Comparison of ENCODE assay signal across 24 mouse cellular contexts in genomic region chr6:52182030-52182429, GRCm38 (mm10). TPM values are rescaled to one million over a fixed set of nuclear protein-coding genes. Genes with fewer than 3 reads are reported as not detected.
DNase-seq lines count a peak whose midpoint lies in the region; ATAC-seq and TF ChIP-seq lines count a peak whose summit lies in the region.
"Had no signal": no experiment of that assay in that cellular context is flagged by ENCODE, and none has a peak within 500 bp of the region (broad histone marks: within the 10 kb centered on the region; RNA-seq: fewer than 3 reads in every experiment).

No protein-coding gene starts in this region.

- intact Hi-C loops in left cerebral cortex, postnatal 36 days (cut with DNase I) = no loop called here

- no peak overlapping the region for H3K27ac ChIP-seq in forebrain, embryonic 11.5 days (ENCODE audit: low read depth, low read length)
- no peak overlapping the region for H3K27ac ChIP-seq in forebrain, embryonic 16.5 days (ENCODE audit: low read length)
- 0 out of 2 replicates have a peak overlapping the region, but pooled peaks have one; percentile 98 for H3K27ac ChIP-seq in lung, embryonic 15.5 days
- no peak overlapping the region for H3K27ac ChIP-seq in hindbrain, postnatal 0 days
- H3K27ac ChIP-seq: embryonic facial prominence, embryonic 12.5 days; gastrocnemius, adult 2 months; left cerebral cortex, adult 2 months; limb, embryonic 10.5 days had no signal

- no peak for ATAC-seq in forebrain, embryonic 11.5 days (replicated peaks; ENCODE audit: low FRiP score)
- ATAC-seq in forebrain, embryonic 16.5 days = no peak
- ATAC-seq in lung, embryonic 15.5 days (ENCODE audit: borderline replicate concordance, extremely low read depth, low FRiP score, low TSS enrichment) = no peak
- ATAC-seq in hindbrain, postnatal 0 days = no peak
- ATAC-seq: CD4-positive, CD25-positive, alpha-beta regulatory T cell, adult 4 months; liver, postnatal 0 days; midbrain, embryonic 16.5 days; Patski had no signal

- 10% methylated on average over 2 of the region's 2 CpGs for WGBS in forebrain, embryonic 11.5 days
- WGBS in forebrain, embryonic 16.5 days = 10% methylated on average over 2 of the region's 2 CpGs
- 29% methylated on average over 2 of the region's 2 CpGs for WGBS in lung, embryonic 15.5 days
- WGBS in hindbrain, postnatal 0 days = 25% methylated on average over 2 of the region's 2 CpGs

- DNase-seq in forebrain, embryonic 11.5 days (ENCODE audit: low spot score) = peak; percentile 48
- DNase-seq in lung, postnatal 25 days (ENCODE audit: low spot score) = no peak
- DNase-seq in hindbrain, postnatal 0 days (ENCODE audit: low spot score) = no peak
- peak; percentile 28 to 47 for DNase-seq in kidney, postnatal 4 days
- no peak for DNase-seq in frontal cortex, postnatal 10 days (ENCODE audit: low spot score in 2 of 2)
- DNase-seq in left cerebral cortex, postnatal 36 days (ENCODE audit: low spot score in 2 of 2) = no peak
- DNase-seq: adrenal gland, postnatal 10 days; cerebellum, postnatal 10 days; gastrocnemius, adult 2 months; layer of hippocampus, adult 9-11 months; liver, postnatal 0 days; thymus, adult 18-20 months had no signal

- no peaks in the 10 kb centered on the region for H3K4me1 ChIP-seq in forebrain, embryonic 11.5 days (replicated peaks; ENCODE audit: control insufficient read depth, insufficient read depth, low read length)
- no peaks in the 10 kb centered on the region for H3K4me1 ChIP-seq in forebrain, embryonic 16.5 days (replicated peaks; ENCODE audit: control insufficient read depth, insufficient read depth, low read length)
- peaks cover 65% of the 10 kb centered on the region for H3K4me1 ChIP-seq in lung, embryonic 15.5 days
- H3K4me1 ChIP-seq in hindbrain, postnatal 0 days (ENCODE audit: insufficient read depth, low read length) = 0 out of 2 replicates have a peak, but pooled peaks cover 4% of the 10 kb centered on the region
- H3K4me1 ChIP-seq: embryonic facial prominence, embryonic 12.5 days; heart, embryonic 12.5 days had no signal

- H3K36me3 ChIP-seq in forebrain, embryonic 11.5 days (ENCODE audit: control insufficient read depth, insufficient read depth, low read length) = no peaks in the 10 kb centered on the region
- no peaks in the 10 kb centered on the region for H3K36me3 ChIP-seq in forebrain, embryonic 16.5 days (ENCODE audit: control insufficient read depth, insufficient read depth)
- H3K36me3 ChIP-seq in lung, embryonic 15.5 days = no peaks in the 10 kb centered on the region
- no peaks in the 10 kb centered on the region for H3K36me3 ChIP-seq in hindbrain, postnatal 0 days (ENCODE audit: insufficient read depth, low read length)
- H3K36me3 ChIP-seq: embryonic facial prominence, embryonic 12.5 days; heart, embryonic 12.5 days had no signal

- peaks cover 100% of the 10 kb centered on the region for H3K27me3 ChIP-seq in forebrain, embryonic 11.5 days (ENCODE audit: control insufficient read depth, insufficient read depth, low read length)
- peaks cover 94% of the 10 kb centered on the region for H3K27me3 ChIP-seq in forebrain, embryonic 16.5 days (replicated peaks; ENCODE audit: control insufficient read depth, insufficient read depth, low read length)
- H3K27me3 ChIP-seq in lung, embryonic 15.5 days = peaks cover 89% of the 10 kb centered on the region
- H3K27me3 ChIP-seq in hindbrain, postnatal 0 days (ENCODE audit: insufficient read depth, low read length) = peaks cover 82% of the 10 kb centered on the region
- H3K27me3 ChIP-seq: Patski had no signal

- H3K9me3 ChIP-seq in forebrain, embryonic 11.5 days (ENCODE audit: control insufficient read depth, low read length) = no peaks in the 10 kb centered on the region
- H3K9me3 ChIP-seq in forebrain, embryonic 16.5 days (ENCODE audit: control insufficient read depth, low read length) = no peaks in the 10 kb centered on the region; the same call in 1 of the 2 replicates
- H3K9me3 ChIP-seq in lung, embryonic 15.5 days = no peaks in the 10 kb centered on the region
- no peaks in the 10 kb centered on the region for H3K9me3 ChIP-seq in hindbrain, postnatal 0 days (ENCODE audit: low read length)
- H3K9me3 ChIP-seq: embryonic facial prominence, embryonic 12.5 days; heart, embryonic 12.5 days; limb, embryonic 10.5 days had no signal

- no peak for TF ChIP-seq CTCF in hindbrain, postnatal 0 days (IDR thresholded peaks at IDR 0.05; ENCODE audit: low read depth)

- no peak overlapping the region for H3K4me2 ChIP-seq in forebrain, embryonic 11.5 days (ENCODE audit: low read depth, low read length, severe bottlenecking)
- H3K4me2 ChIP-seq in forebrain, embryonic 16.5 days (ENCODE audit: low read length) = no peak overlapping the region
- H3K4me2 ChIP-seq in lung, embryonic 15.5 days = no peak overlapping the region
- H3K4me2 ChIP-seq in hindbrain, postnatal 0 days (ENCODE audit: low read depth, low read length) = peak overlapping the region; percentile 5; the same call in 1 of the 2 replicates
- H3K4me2 ChIP-seq: embryonic facial prominence, embryonic 12.5 days; heart, embryonic 12.5 days had no signal

- H3K4me3 ChIP-seq in forebrain, embryonic 11.5 days (ENCODE audit: low read depth, low read length) = no peak overlapping the region
- H3K4me3 ChIP-seq in forebrain, embryonic 16.5 days (replicated peaks; ENCODE audit: low read length) = no peak overlapping the region
- H3K4me3 ChIP-seq in lung, embryonic 15.5 days = no peak overlapping the region
- H3K4me3 ChIP-seq in hindbrain, postnatal 0 days (ENCODE audit: low read length) = no peak overlapping the region
- H3K4me3 ChIP-seq: embryonic facial prominence, embryonic 12.5 days; gastrocnemius, adult 2 months; heart, embryonic 12.5 days; left cerebral cortex, adult 2 months; limb, embryonic 10.5 days had no signal

- no peak overlapping the region for H3K9ac ChIP-seq in forebrain, embryonic 11.5 days (ENCODE audit: low read length)
- no peak overlapping the region for H3K9ac ChIP-seq in forebrain, embryonic 16.5 days (replicated peaks; ENCODE audit: low read depth, low read length)
- peak overlapping the region; percentile 63; the same call in 1 of the 2 replicates for H3K9ac ChIP-seq in lung, embryonic 15.5 days
- H3K9ac ChIP-seq in hindbrain, postnatal 0 days (replicated peaks; ENCODE audit: low read length) = no peak overlapping the region
- H3K9ac ChIP-seq: embryonic facial prominence, embryonic 12.5 days; heart, embryonic 12.5 days; liver, postnatal 0 days had no signal

RNA-seq across cellular contexts. Expression of gene 5730596B20Rik, which starts 4.7 kb away (rescaled TPM):
- polyA plus RNA-seq in forebrain, embryonic 11.5 days (2014; fragmentation: Nextera tagmentation; extraction: Ambion mirVana) = not detected in 2 replicates
- not detected in 2 replicates for polyA plus RNA-seq in forebrain, embryonic 16.5 days (2015; fragmentation: Nextera tagmentation; extraction: Ambion mirVana)
- polyA plus RNA-seq in lung, embryonic 15.5 days (2015; fragmentation: Nextera tagmentation; extraction: Ambion mirVana) = 2.1 and 2.3 TPM in 2 replicates
- 1.1 and 1.2 TPM in 2 replicates for total RNA-seq in hindbrain, postnatal 0 days (2014; rRNA removed)
- 1.3 and 1.5 TPM in 2 replicates for polyA plus RNA-seq in hindbrain, postnatal 0 days (2015; fragmentation: Nextera tagmentation; extraction: Ambion mirVana)
- not detected for total RNA-seq in left cerebral cortex, postnatal 36 days (2021)
- total RNA-seq: heart, postnatal 25 days; left cerebral cortex, adult 2 months had no signal
- polyA plus RNA-seq: CD4-positive, CD25-positive, alpha-beta regulatory T cell, adult 4 months; liver, postnatal 0 days; midbrain, embryonic 16.5 days; small intestine, adult 2 months had no signal

RNA-seq across cellular contexts. Expression of gene Hoxa4, which starts 9.5 kb away (rescaled TPM):
- not detected in 2 replicates for polyA plus RNA-seq in forebrain, embryonic 11.5 days (2014; fragmentation: Nextera tagmentation; extraction: Ambion mirVana)
- not detected in 2 replicates for polyA plus RNA-seq in forebrain, embryonic 16.5 days (2015; fragmentation: Nextera tagmentation; extraction: Ambion mirVana)
- polyA plus RNA-seq in lung, embryonic 15.5 days (2015; fragmentation: Nextera tagmentation; extraction: Ambion mirVana) = 4.1 and 4.2 TPM in 2 replicates
- total RNA-seq in hindbrain, postnatal 0 days (2014; rRNA removed) = 4.8 and 7.3 TPM in 2 replicates
- polyA plus RNA-seq in hindbrain, postnatal 0 days (2015; fragmentation: Nextera tagmentation; extraction: Ambion mirVana) = 10.5 and 12.0 TPM in 2 replicates
- not detected for total RNA-seq in left cerebral cortex, postnatal 36 days (2021)
- total RNA-seq: left cerebral cortex, adult 2 months had no signal
- polyA plus RNA-seq: CD4-positive, CD25-positive, alpha-beta regulatory T cell, adult 4 months; embryonic facial prominence, embryonic 12.5 days; midbrain, embryonic 16.5 days had no signal

RNA-seq across cellular contexts. Expression of gene Hoxa2, which starts 17.4 kb away (rescaled TPM):
- not detected in 2 replicates for polyA plus RNA-seq in forebrain, embryonic 11.5 days (2014; fragmentation: Nextera tagmentation; extraction: Ambion mirVana)
- polyA plus RNA-seq in forebrain, embryonic 16.5 days (2015; fragmentation: Nextera tagmentation; extraction: Ambion mirVana) = not detected in 2 replicates
- 11.4 and 13.0 TPM in 2 replicates for polyA plus RNA-seq in lung, embryonic 15.5 days (2015; fragmentation: Nextera tagmentation; extraction: Ambion mirVana)
- total RNA-seq in hindbrain, postnatal 0 days (2014; rRNA removed) = 20.3 and 24.3 TPM in 2 replicates
- polyA plus RNA-seq in hindbrain, postnatal 0 days (2015; fragmentation: Nextera tagmentation; extraction: Ambion mirVana) = 16.3 and 16.5 TPM in 2 replicates
- not detected for total RNA-seq in left cerebral cortex, postnatal 36 days (2021)
- total RNA-seq: left cerebral cortex, adult 2 months had no signal
- polyA plus RNA-seq: CD4-positive, CD25-positive, alpha-beta regulatory T cell, adult 4 months had no signal

RNA-seq across cellular contexts. Expression of gene Hoxa5, which starts 22.4 kb away (rescaled TPM):
- polyA plus RNA-seq in forebrain, embryonic 11.5 days (2014; fragmentation: Nextera tagmentation; extraction: Ambion mirVana) = not detected in 2 replicates
- not detected in 2 replicates for polyA plus RNA-seq in forebrain, embryonic 16.5 days (2015; fragmentation: Nextera tagmentation; extraction: Ambion mirVana)
- polyA plus RNA-seq in lung, embryonic 15.5 days (2015; fragmentation: Nextera tagmentation; extraction: Ambion mirVana) = 48.2 and 48.7 TPM in 2 replicates
- 99.2 and 108 TPM in 2 replicates for total RNA-seq in hindbrain, postnatal 0 days (2014; rRNA removed)
- 81.7 and 89.4 TPM in 2 replicates for polyA plus RNA-seq in hindbrain, postnatal 0 days (2015; fragmentation: Nextera tagmentation; extraction: Ambion mirVana)
- not detected for total RNA-seq in left cerebral cortex, postnatal 36 days (2021)
- total RNA-seq: left cerebral cortex, adult 2 months had no signal
- polyA plus RNA-seq: CD4-positive, CD25-positive, alpha-beta regulatory T cell, adult 4 months; midbrain, embryonic 16.5 days had no signal

RNA-seq across cellular contexts. Expression of gene Hoxa1, which starts 23.9 kb away (rescaled TPM):
- 0.43 TPM in 1 of 2 replicates, not detected in the other for polyA plus RNA-seq in forebrain, embryonic 11.5 days (2014; fragmentation: Nextera tagmentation; extraction: Ambion mirVana)
- not detected in 2 replicates for polyA plus RNA-seq in forebrain, embryonic 16.5 days (2015; fragmentation: Nextera tagmentation; extraction: Ambion mirVana)
- polyA plus RNA-seq in lung, embryonic 15.5 days (2015; fragmentation: Nextera tagmentation; extraction: Ambion mirVana) = 1.3 and 1.4 TPM in 2 replicates
- 1.1 and 3.7 TPM in 2 replicates for total RNA-seq in hindbrain, postnatal 0 days (2014; rRNA removed)
- polyA plus RNA-seq in hindbrain, postnatal 0 days (2015; fragmentation: Nextera tagmentation; extraction: Ambion mirVana) = 1.1 and 1.2 TPM in 2 replicates
- total RNA-seq in left cerebral cortex, postnatal 36 days (2021) = not detected
- total RNA-seq: left cerebral cortex, adult 2 months; liver, adult 2 months had no signal
- polyA plus RNA-seq: CD4-positive, CD25-positive, alpha-beta regulatory T cell, adult 4 months; midbrain, embryonic 16.5 days had no signal

Comparison
In these comparisons a context has a peak if more than half of its experiments do, and no peak if none do; other contexts are left out.
1. DNase-seq: peak in forebrain, embryonic 11.5 days (single experiment) and kidney, postnatal 4 days (2 of 2); none in lung, postnatal 25 days (single experiment), hindbrain, postnatal 0 days (single experiment), frontal cortex, postnatal 10 days (0 of 2) and left cerebral cortex, postnatal 36 days (0 of 2).
2. RNA of gene Hoxa2, which starts 17.4 kb away (polyA plus RNA-seq): 16.3 to 16.5 TPM in hindbrain, postnatal 0 days and 11.4 to 13.0 TPM in lung, embryonic 15.5 days; not detected in forebrain, embryonic 11.5 days and not detected in forebrain, embryonic 16.5 days; every median in the first group is over 10 times any median in the second.